Mouse (Mus musculus): ENCODE data around the gene Gtf2e1.

Gene Gtf2e1

DNA sequence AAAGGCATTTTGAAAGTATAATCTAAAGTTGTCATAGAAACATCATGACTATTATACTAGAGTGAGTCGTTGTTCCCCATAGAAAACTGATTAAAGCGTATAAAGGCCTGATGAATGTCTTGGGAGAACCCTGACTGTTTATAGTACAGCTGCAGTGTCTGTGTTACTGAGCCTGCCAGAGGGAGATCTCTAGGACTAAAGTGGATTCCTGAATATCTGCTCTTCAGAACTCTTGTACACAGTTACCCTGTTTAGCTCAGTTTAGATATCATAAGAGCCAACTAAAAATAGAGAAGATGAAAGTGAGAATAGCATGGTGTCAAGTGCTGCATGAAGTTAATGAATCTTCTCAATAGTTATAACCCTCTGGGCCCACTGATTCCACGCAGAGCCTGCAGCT, 10.7 kb upstream of the Gtf2e1 start:
- DNase-seq (ENCODE audit: low read depth, low spot score), result no peak

DNA sequence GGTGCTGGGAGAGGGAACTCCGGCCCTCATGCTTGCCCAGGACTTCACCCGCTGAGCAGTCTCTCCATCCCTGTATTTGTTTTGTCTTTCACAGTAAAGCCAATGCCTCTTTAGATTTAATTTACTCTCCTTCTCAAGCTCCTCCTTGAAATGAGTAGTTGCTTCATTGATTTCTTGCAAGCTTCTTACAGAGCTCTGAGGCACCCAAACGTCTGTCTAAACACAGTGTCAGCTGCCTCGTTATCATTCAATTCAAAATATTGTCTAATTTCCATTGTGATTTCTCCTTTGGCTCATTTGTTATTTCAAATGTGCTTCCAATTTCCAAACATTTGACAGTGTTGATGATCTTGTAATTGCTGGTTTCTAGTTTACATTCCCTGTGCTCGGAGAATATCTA, 6.7 kb upstream of the Gtf2e1 start:
- no peak for DNase-seq (ENCODE audit: low read depth, low spot score)

DNA sequence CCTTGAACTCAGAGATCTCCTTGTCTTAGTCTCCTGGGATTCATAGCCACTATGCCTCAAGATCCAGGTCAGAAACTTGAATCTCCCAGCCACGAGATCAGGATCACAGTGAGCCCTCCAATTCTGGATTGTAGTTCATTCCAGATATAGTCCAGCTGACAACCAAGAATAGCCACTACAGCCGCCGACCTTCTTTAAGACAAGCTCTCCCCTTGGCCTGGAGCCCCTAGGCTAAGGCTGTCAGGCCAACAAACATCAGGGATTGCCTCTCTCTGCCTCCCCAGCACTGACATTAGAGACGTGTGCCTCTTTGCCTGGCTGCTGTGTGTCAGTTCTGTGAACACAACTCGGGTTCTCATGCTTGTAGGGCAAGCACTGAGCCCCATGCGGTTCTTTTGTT, 1.2 kb upstream of the Gtf2e1 start:
- DNase-seq (ENCODE audit: low read depth, low spot score), result no peak

DNA sequence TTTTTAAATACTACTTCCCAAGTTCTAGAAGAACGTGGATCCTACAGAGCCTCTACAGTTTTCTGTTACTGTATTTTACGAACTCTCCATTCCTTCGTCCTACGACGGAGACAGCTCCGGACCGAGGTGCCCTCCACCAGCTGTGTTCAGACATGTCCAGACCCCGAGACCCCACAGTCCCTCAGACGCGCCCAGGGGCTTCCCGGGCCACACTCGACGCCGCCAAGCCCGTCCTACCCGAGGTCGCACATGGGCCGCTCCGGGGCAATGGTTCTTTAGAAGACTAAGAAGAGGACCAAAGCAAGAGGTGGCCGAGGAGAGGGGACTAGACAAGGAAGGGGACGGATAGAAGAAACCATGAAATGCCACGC, 364 bp downstream of the Gtf2e1 start:
- DNase-seq (ENCODE audit: low read depth, low spot score), result no peak

DNA sequence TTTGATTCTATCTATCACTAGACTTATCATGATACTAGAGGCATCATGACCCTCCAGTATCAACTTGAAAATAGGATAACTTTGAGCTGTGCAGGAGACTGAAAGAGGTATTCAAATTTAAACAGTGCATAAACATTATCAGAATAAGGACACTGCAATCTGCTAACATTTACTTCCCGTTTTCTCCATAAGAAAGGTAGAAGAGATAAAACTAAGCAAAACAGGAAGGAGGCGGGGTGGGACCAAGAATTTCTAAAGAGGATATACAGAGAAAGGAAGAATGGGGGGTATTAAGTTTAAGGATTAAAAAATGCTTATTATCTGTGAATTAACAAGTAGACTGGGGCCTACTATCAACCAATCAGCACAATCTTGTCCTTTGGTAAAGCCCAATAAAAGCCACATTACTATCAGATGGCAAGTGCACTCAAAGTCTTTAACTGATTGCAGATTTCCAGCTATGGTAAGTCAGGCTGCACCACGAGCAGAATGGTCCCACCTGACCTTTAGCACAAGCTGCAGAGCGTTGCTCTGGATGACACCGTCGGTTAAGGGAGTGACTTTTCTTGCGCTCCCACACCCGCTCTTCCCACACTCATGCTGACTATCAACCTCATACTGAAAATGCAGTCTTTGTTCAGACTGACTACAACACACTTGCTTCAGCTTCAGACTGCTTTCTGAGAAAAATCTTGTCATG, 6.1 kb downstream of the Gtf2e1 start:
- DNase-seq (ENCODE audit: low read depth, low spot score), result no peak

DNA sequence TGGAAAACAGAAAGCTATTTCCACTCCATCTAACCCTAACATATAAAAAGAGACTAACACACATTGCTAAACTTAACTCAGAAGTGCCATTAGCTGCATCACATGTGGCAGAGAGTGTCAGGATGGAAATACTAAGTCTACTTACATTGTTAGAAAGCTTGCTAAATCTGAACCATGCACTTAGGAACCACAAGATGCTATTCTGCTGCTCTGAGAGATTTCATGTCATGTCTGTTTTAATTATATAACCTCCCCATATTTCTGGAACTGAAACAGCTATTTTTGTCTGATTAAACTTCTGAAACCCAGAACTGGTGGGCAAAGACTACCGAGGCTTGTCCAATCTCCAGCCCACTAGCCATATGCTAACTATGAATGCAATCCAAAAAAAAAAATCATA, 7.5 kb downstream of the Gtf2e1 start:
- DNase-seq (ENCODE audit: low read depth, low spot score), result no peak

DNA sequence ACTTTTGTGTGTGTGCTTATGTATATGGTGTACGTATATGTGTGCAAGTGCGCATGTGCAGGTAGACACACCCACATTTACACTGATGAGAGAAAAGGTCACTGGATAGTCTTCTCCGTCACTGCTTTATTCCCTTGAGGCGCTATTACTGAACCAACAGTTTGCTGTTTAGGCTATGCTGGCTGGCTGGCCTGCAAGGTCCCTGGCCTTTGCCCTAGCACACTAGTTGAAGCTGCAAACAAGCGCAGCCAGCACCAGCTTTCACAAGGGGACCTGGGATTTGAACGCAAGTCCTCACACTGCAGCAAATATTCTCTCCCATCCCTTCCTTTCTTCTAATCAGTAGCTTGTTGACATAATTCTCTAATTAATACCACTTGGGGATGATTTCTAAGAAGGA, 9.4 kb downstream of the Gtf2e1 start:
- no peak for DNase-seq (ENCODE audit: low read depth, low spot score)

DNA sequence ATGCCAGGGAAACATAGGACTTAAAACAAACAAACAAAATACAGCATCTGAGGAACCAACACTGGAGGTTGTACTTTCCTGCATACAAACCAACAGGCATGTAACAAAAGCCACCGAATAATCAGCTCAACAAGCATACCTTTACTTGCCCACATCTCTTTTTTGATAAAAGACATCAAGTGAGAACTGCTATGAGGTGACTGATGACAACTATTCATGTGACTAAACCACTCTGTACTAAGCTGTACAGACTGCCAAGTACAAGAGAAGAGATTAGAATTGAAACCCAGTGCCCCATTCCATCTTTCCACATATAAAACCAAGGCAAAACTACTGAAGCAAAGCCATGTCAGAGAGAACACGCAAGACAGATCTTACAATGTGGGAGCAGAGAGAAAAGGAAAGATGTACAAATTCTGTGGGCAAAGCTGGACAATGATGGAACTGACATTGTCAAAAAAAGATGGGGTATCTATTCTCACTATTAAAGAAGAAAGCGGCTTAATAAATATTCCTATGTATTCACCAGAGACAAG, 12.8 kb downstream of the Gtf2e1 start:
- DNase-seq (ENCODE audit: low read depth, low spot score), result no peak

DNA sequence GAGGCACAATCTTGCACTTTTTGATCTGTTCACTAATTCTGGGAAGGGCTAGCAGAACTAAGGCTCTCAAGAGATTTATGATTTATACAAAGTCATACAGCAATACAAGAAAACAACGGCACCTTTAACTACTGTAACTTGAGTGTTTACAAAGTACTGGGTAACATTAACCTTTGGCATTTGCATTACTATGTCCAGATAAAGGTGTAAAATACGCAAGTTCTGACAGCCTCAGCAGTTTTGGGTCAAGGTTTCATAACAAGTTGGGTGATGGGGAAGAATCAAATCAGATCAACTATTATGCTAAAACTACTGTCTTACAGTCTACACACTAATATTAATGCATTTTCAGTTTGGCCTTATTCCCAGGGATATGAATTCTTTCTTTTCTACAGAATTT, 14.5 kb downstream of the Gtf2e1 start:
- no peak for DNase-seq (ENCODE audit: low read depth, low spot score)

DNA sequence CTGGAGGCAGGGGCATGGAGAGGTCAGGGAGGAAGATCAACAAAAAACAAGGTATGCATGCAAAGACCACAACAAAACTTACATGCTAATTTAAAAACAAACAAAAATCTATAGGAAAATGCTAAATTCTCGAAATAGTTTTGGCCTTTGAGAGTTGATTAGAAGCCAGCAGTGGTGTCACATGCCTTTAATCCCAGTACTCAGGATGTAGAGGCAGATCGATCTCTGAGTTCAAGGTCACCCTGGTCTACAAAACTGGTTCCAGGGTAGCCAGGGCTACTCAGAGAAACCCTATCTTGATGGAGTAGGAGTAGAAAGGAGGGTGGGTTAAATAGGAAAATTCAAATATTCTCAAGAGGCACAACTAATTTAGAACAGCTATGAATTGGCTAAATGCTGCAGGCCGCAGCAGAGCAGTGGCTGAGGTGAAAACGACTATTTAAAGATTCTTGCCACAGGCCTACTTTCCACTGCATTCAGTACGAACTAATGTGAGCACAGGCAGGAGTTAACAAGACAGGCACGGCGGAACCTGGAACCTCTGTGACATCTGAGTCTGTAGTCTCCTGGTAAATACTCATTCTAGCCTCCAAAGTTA, 17.4 kb downstream of the Gtf2e1 start:
- DNase-seq (ENCODE audit: low read depth, low spot score), result no peak

DNA sequence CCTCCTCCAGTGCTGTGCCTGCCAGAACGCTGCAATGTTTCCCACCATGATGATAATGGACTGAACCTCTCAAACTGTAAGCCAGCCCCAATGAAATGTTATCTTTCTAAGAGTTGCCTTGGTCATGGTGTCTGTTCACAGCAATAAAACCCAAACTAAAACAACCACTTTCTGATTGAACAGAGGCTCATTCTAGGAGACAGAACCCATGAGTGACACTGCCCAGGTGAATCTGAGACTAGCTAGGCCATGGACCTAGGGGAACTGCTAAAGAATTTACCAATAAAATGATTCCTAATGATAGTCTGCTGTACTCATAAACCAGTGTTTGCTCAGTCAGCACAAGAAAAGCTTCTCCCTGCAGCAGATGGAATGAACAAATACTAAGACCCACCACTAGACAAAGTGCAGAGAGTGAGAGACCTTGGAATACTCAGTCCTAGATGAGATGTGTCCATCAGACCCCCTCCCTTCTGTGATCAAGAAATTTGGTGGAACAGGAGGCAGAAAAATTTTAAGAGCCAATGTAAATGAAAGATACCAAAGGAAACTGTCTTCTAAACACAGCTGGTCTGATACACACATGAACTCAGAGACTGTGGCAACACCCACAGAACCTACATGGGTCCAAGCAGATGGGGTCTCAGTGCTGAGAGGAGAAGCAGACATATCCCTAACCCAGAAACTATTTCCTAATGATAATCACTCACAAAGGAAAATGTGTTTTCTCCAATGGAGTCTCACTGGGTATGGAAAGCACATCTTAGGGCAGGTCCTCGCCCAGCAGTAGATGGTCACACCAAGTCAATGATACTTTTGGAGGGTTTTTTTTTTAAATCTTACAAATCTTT, 19.2 kb downstream of the Gtf2e1 start:
- no peak for DNase-seq (ENCODE audit: low read depth, low spot score)

DNA sequence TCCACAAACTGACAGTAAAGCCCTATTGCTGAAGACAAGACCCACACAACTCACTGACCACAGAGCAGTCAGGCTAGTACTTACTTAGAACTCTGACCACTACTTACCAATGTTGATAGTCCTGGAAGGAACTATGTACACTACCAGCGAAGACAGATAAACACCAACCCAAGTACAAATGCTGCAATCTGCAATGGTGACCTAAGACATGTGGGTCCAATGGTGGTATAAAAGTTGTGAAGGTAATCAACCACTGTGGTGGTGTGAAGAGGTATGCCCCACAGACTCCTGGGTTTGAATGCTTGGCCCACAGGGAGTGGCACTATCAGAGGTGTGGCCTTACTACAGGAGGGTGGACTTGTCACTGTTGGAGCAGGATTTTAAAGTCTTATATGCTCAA, 19.9 kb downstream of the Gtf2e1 start:
- DNase-seq (ENCODE audit: low read depth, low spot score), result no peak

DNA sequence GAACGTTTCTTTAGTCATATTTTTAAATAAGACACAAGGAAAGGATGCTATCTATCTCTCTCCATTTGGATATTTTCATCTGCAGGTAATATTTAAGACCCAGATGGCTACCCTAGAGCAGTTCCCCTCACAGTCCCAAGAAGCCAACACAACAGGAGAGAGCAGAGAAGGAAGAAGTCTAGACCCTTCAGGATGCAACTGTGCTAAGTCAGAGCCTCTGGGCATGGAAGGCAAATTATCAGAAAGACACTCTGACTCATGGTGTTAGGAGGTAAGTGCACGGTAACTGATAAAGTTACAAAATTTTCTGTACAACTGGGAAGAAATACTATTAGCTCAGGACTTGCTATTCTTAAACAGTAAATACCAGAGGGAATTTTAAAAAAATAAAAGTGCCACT, 20.9 kb downstream of the Gtf2e1 start:
- no peak for DNase-seq (ENCODE audit: low read depth, low spot score)

DNA sequence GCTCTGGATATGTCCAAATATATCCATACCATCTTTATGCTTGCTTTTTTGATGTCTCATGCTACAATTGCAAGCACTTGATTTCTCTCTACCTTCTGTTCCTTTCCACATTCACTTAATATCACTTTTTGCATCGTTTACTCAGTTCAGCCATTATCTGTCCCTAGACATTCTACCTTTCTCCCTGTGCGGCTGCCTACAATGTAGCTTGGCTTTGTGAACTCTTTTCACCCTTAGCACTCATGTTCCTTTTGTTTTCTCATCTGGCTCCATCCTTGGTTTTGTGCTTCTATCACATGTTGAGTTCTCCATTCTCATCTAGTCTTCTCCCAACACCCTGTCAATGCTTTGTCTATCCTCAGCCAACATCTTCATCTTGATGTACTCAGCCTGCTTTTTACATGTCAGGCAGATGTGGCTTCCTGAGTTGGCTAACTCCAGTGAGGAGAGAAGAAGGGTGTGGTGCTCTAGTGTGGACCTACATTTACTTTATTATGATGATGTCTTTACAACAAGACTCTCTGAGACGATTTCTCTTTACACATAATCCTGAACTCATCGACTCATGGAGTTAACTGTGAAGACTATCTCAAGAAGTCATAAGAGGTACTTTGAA, 21.9 kb downstream of the Gtf2e1 start:
- DNase-seq (ENCODE audit: low read depth, low spot score), result no peak

DNA sequence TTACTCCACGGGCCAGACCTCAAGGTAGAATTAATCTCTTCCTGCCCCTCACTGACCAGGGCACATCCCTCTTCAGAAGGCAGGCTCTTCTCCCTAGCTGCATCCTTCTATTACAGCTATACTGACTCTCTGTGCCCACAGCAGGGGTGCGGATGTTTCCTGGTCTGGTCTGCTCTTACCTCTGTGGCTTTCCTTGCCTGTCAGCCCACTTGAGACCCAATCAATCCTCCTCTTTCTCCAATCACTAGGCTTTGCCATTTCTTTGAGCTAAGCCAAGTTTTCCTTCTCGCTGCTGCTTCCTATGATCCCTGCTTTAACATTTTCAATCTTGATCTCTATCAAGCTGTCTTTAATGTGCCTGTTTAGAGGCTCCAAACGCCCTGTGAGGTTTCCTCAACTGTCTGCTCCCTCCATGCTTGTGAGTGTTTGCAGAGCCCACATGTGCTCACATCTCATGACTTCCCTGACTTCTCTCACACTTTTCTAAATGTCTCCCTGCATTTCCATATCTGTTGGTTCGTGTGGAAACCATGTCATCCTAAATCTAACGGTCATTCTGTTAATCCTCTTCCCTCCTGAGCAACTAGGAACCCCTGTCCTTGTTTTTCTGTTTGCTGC, 23.1 kb downstream of the Gtf2e1 start:
- no peak for DNase-seq (ENCODE audit: low read depth, low spot score)

DNA sequence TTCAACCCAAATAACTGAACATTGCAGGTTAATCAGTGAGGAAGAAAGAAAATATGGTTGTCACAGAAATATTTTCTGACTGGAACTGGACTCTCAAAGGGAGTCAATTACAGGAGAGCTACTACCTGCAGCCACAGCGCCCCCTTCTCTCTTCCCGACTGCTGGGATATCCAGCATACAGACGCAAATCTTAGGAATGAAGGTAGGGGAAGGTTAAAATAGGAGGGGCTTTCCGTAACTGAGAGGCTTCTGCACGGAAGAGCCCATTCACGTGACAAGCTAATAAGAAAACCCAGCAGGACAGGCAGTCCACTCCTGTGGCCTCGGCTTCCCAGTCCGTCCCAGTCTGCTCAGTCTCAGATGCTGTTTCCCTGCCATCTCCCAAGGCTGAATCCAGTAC, 24.9 kb downstream of the Gtf2e1 start:
- no peak for DNase-seq (ENCODE audit: low read depth, low spot score)

DNA sequence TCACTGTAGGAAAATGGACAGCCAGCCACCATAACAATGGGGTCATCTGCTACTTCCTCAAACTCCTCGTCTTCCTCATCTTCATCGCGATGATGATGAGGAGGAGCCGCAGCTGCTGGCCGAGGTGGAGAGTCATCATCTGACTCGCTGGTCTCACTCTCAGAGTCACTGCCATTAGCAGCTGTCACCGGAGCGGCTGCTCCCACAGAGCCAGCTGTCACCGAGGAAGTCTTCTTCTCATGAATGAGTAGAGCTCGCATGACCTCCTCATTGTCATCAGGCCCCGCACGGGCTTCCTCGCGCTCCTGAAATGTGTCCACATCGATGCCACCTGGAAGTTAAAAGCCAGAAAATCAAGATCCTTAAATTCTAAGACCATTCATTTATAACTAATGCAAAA, 28.1 kb downstream of the Gtf2e1 start:
- no peak for DNase-seq (ENCODE audit: low read depth, low spot score)

DNA sequence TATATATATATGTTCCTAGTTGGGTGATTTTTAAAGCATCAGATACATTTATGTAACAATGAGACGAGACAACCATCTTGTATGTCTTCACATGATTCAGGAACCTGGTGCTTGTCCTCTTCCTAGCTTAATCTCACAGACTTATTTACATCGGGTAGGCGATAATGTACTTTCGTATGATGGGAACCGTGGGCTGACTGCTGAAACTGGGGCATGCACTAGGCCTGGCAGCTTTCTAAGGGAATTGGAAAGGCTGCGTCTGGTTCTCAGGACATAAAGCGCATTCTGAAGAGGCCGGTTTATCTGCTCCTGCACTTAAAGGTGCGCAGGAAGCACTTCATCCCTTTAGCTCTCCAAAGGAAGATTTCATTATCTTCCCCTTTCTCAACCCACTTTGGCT, 32.8 kb downstream of the Gtf2e1 start:
- no peak for DNase-seq (ENCODE audit: low read depth, low spot score)

DNA sequence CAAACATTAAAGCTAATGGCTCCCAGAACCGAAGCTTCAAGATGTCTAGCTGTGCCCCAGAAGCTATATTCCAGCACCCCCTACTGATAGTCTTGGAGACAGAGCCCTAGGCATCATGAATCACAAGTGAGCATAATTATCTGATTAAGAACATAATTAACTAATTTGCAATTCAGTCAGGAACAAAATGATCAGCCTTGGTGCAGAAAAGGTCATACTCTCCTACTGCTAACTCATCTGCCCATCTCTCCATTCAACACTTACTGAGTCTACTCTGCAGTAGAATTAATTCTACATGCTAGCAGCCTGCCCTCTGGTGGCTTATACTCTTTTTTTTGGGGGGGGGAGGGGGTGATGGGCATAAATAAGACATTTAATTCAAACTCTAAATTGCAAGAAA, 35.1 kb downstream of the Gtf2e1 start:
- DNase-seq (ENCODE audit: low read depth, low spot score), result no peak

DNA sequence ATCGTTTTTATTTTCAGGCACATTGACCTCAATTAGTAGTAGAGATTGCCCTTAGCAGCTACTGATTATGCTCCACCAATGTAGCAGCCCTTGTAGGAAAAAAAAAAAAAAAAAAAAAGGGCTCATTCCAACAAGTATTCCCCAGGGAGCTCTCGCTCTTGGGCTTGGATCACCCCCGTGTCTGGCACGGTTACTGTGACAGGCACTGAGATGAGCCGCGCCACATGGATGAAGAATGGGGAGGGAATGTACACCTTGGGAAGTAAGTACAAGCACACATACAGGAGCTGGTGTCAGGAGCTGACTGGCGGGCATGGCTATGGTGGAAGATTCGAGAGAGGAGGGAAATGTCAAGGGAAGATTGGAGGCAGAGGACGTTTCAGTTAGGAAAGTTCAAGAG, 41.0 kb downstream of the Gtf2e1 start:
- no peak for DNase-seq (ENCODE audit: low read depth, low spot score)

DNA sequence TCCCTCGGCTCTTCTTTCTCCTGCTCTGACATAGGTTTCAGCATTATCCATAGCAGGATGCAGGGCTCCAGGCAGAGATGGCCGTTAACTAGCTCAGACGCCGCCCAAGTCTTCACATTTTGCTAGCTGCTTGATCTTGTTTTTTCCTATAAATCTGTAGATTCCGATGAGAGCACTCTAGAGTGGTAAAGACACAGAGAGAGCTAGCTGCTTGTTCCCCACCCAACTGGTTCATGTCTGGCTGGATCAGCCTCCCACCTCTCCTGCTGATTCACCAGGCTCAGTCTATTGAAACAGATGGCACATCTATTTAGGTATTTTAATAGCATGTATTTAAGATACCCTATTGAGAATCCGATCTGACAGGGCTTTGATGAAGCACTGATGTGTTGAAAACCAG, 44.6 kb downstream of the Gtf2e1 start:
- no peak for DNase-seq (ENCODE audit: low read depth, low spot score)
